Mouse (Mus musculus): ENCODE data around the gene Traf4.
A peak's percentile ranks its signal among the peaks of the same experiment; 100 is the strongest.

Gene Traf4

DNA sequence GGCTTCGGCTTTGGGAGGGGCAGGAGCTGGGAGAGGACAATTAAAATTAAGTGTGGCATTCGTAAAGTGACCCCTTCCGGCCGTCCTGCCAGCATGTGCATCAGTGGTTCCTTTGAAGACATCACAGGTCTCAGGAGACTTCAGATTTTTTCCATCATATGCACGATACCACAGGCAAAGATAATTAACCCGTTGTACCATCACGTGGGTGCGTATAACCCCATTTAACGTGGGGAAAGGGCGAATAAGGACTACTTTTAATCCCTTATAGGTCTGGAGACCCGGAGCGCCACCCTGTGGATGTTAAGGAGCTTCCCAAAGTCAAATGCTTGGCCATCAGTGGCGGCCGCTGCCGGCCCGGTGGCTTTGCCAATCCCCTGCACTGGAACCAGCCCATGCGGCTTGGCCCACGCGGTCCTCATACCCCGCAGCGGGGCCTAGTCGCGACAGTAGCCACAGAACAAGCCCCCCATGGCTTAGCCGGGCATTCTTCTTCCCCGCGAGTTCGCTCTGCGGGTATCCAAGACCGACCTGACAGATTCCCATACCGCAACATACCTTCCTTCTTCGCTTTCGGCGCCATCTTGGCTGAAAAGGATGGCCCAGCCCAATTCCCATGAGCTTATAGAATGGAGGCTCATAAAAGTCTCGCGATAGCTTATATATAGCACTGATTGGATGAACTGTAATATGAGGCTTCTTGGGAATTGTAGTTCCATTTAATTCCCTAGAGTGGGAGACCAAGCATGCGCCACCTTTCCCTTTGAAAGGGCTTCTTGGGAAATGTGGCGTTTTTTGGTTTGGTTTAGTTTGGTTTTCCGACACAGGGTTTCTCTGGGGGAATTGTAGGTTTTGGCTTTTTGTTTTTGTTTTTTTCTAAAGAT lies 17.8 kb upstream of the Traf4 start, which contains the start of gene Rpl23a:
Rpl23a (minus strand) TSS at position 624 of the 884 bp plus-strand sequence.
- peak; percentile 87 to 97 for DNase-seq (ENCODE audit: inconsistent age in 2 of 2, low spot score in 1 of 2)

- DNase-seq (ENCODE audit: inconsistent age in 2 of 2, low spot score in 1 of 2) = no peak
Observed at GRCm38 (mm10) chr11:78182450-78182849, 17.1 kb upstream of the Traf4 start.

GRCm38 (mm10) chr11:78181830-78182357 lies 16.5 kb upstream of the Traf4 start:
- DNase-seq (ENCODE audit: inconsistent age in 2 of 2, low spot score in 1 of 2) = peak; percentile 23 to 73

DNA sequence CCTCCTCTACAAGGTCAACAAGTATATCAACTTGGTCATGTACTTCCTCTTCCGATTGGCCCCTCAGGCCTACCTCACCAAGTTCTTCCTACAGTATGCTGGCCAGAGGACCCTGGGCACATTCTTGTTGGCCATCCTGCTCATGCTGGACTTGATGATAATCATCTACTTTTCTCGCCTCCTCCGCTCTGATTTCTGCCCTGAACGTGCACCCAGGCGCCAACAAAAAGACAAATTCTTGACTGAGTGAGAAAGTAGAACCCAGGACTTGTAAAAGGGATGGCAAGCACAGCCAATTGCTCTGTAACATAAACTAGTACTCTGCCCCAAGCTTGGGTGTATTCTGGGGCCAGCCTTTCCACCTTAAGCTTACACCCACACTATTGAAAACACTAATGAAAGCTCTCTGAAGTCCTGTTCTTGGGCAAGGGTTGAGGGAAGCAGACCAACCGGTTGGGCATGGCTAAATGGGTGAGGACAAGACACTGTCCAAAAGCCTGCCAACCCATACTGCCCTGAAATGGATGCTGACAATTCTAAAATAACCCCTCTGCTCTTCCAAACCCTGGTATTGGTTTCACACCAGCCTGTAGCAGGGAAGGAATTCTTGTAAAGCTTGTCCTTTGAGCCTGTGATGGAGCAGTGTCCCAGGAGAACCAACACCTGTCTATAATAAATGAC lies 14.8 kb upstream of the Traf4 start:
- DNase-seq (ENCODE audit: inconsistent age in 2 of 2, low spot score in 1 of 2) = peak; percentile 17 to 52

DNA sequence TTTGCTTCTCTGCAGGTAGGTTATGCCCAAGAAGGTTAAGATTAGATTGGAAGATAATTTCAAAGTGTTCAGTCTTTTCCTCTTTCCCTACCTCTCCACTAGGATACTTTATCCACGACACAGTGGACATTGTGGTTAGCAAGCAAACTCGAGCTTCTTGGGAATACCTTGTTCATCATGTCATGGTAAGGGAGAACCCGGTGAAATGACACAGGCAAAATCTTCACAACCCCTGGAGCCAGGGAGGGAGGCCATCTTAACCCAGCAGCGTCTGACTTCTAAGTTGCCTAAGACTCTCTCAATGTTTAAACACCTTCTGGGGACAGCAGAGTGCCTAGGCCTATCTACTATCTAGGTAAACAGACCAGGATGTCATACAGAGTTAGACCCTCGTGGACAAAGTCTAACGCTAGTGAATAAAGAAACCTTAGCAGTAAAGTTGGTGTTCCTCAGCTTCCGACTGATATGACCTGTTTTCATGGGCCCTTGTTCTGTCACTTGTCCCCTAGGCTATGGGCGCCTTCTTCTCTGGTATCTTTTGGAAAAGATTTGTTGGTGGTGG lies 14.1 kb upstream of the Traf4 start:
- DNase-seq (ENCODE audit: inconsistent age in 2 of 2, low spot score in 1 of 2) = peak in 1 of 2 experiments; percentile 14

DNA sequence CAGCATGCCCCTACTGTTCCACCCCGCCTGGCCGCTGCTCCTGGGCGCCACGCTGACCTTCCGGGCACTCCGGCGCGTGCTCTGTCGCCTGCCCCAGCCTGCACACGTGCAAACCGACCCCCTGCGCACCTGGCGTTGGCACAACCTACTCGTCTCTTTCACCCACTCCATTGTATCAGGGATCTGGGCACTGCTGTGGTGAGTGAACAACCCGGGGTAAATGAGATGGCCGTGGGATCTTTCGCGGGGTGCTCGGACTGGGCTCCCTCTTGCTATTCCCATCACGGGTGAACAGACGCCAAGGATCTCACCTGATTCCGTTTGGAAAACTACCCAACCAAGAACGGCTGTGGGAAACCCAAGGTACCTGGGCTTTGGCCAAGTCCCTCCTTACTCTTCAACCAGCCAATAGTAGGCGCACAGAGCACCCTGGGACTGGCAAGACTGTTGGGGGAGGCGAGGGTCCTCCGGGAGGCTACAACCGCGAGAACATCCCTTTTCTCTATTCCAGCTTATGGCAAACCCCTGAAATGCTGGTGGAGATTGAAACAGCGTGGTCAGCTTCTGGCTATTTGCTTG lies 13.6 kb upstream of the Traf4 start:
- peak; percentile 80 to 91 for DNase-seq (ENCODE audit: inconsistent age in 2 of 2, low spot score in 1 of 2)

- peak; percentile 97 to 99 for DNase-seq (ENCODE audit: inconsistent age in 2 of 2, low spot score in 1 of 2)
Observed at GRCm38 (mm10) chr11:78177903-78178858, 12.8 kb upstream of the Traf4 start.

DNA sequence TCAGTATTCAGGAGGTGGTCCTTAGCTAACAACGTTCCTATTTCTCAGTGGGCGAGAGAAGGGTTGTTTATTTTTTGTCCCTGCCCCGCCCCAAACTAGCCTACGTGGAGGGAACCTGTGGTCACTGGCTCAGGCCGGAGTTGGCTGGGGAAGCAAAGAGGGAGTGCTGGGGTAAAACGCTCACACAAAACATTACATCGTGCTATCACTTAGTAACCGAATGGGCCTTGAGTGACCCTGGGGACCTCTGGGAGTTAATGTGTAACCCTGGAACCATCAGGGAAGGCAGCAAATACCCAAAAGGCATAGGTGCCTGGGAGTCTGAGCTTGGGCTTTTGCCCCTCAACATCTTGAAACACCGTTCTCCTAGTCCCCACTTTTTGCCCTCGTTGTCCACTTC lies 12.0 kb upstream of the Traf4 start:
- DNase-seq (ENCODE audit: inconsistent age in 2 of 2, low spot score in 1 of 2) = peak in 1 of 2 experiments; percentile 60

GRCm38 (mm10) chr11:78176905-78177331 lies 11.5 kb upstream of the Traf4 start:
- DNase-seq (ENCODE audit: inconsistent age in 2 of 2, low spot score in 1 of 2) = no peak

- DNase-seq (ENCODE audit: inconsistent age in 2 of 2, low spot score in 1 of 2) = peak; percentile 95 to 98
Observed at GRCm38 (mm10) chr11:78176402-78176862, 11.0 kb upstream of the Traf4 start, which contains the start of the genes Nek8 and Tlcd1. Gene Nek8 (minus strand): TSS chr11:78176675. Gene Tlcd1 (plus strand): TSS chr11:78176711.

- no peak for DNase-seq (ENCODE audit: inconsistent age in 2 of 2, low spot score in 1 of 2)
Observed at GRCm38 (mm10) chr11:78175771-78176401, 10.5 kb upstream of the Traf4 start.

DNA sequence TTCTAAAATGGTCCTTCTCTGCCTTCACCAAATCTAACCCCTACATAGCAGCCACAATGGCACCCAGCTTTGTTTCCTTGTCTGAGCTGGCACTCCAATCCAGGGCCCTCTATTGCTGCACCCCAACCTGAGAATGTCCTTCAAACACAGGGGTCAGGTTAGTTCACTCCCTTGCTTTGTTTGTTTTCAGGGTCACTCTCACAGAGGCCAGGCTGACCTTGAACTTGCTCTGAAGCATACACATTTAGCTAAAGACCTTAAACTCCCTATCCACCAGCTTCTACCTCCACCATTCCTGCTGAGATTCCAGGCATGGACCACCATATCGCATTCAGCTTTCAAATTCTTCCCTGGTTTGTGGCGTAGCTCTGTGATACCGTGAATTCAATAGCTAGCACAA lies 9.1 kb upstream of the Traf4 start:
- DNase-seq (ENCODE audit: inconsistent age in 2 of 2, low spot score in 1 of 2) = peak in 1 of 2 experiments; percentile 18

- peak; percentile 77 to 79 for DNase-seq (ENCODE audit: inconsistent age in 2 of 2, low spot score in 1 of 2)
Observed at GRCm38 (mm10) chr11:78172748-78173383, 7.5 kb upstream of the Traf4 start.

GRCm38 (mm10) chr11:78172034-78172747 lies 6.8 kb upstream of the Traf4 start:
- peak; percentile 25 to 45 for DNase-seq (ENCODE audit: inconsistent age in 2 of 2, low spot score in 1 of 2)

DNA sequence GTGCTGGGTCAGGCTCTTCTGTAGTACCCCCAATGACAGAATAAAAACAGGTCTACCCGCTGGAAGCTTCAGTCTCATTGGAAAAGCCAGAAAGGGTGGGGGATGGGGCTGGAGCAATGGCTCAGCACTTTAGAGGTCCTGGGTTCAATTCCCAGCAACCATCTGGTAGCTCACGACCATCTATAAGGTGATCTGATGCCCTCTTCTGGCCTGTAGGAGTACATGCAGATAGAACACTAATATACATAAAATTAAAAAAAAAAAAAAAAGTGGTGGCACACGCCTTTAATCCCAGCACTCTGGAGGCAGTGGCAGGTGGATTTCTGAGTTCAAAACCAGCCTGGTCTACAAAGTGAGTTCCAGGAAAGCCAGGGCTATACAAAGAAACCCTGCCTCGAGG lies 5.9 kb upstream of the Traf4 start:
- no peak for DNase-seq (ENCODE audit: inconsistent age in 2 of 2, low spot score in 1 of 2)

DNA sequence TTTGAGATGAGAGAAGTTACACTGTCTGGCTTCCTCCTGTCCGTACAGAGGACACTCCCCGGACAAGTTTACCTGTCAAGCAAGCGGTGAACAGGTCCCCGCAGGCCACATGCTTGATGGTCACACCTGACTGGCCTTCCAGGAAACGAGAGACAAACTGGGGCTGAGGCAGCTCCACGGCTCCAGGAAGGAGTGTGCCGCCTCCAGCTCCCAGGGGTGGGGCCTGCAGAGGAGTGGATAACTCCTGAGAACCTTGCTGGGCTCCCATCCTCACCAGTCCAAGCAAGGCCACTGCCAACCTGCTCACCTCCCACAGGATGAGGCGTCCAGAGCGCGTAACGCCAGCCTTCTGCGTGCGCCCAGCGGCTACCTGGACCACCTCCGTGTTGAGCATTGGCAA lies 4.9 kb upstream of the Traf4 start:
- peak in 1 of 2 experiments; percentile 17 for DNase-seq (ENCODE audit: inconsistent age in 2 of 2, low spot score in 1 of 2)

GRCm38 (mm10) chr11:78168541-78169468 lies 3.4 kb upstream of the Traf4 start:
- DNase-seq (ENCODE audit: inconsistent age in 2 of 2, low spot score in 1 of 2) = no peak

Measured in adrenal gland, adult (tissue).